Mouse (Mus musculus) CD8-positive naive resting alpha-beta T cell, adult 2 months (primary cell): ENCODE data around the gene Tulp1.
A peak's percentile ranks its signal among the peaks of the same experiment; 100 is the strongest.
"Not testable (repeated sequence)": the region's sequence is repeated elsewhere in the genome, so short reads cannot be mapped to it uniquely, and the experiment has no call there.

ENCODE experiments used
- DNase-seq, 2 experiments: peaks; one replicate each; pipeline ENCODE4 v3.0.0; 2022; ENCODE audit warnings: low read depth in 2 of 2, low spot score in 2 of 2

The Tulp1 gene

DNA sequence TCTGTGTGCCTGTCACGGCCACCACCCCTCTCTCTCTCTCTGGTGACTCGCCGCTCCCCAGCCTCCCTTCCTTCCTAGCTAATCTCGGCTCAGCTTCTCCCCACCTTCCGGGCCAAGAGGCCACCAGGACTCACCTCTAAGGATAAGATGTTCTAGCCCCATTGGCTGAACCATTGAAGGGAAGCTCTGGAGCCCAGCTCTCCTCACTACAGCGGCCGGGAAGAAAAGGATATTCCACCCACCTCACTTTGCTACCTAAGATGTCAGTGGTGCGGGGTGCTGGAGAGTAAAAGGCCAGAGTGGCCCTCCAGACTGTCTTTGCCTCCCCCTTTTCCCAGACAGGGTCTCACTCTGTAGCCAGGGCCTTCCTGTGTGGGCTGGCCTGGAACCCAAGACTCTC lies at the start of gene Tulp1:
Tulp1 (minus strand) TSS at position 101 of the 400 bp plus-strand sequence.
- DNase-seq: no peak

- no peak for DNase-seq
Observed at GRCm38 (mm10) chr17:28411381-28411960, 46.4 kb upstream of the Tulp1 start.

GRCm38 (mm10) chr17:28410731-28411130 lies 45.7 kb upstream of the Tulp1 start:
- no peak for DNase-seq

DNA sequence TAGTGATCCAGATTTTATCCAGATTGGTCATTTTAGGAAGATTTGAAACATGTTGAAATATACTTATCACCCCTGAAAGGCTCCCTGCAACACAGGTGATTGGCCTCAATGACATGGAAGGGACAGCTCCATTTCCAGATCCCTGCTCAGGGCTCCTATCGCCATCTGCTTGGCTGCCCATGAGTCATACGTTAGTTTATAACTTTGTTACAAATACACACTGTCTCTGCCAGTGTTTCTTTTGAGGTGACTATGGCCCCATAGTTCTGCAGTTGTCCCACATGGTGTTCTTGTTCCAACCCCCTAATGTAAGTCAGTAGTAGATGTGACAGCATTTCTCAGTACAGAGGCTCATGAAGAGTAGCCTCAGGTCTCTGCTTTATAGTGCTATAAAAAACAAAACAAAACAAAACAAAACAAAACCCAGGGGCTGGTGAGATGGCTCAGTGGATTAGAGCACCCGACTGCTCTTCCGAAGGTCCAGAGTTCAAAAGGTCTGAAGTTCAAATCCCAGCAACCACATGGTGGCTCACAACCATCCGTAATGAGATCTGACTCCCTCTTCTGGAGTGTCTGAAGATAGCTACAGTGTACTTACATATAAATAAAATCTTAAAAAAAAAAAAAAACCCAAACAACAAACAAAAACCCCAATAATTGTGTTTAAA lies 43.4 kb upstream of the Tulp1 start:
- DNase-seq: no peak

DNA sequence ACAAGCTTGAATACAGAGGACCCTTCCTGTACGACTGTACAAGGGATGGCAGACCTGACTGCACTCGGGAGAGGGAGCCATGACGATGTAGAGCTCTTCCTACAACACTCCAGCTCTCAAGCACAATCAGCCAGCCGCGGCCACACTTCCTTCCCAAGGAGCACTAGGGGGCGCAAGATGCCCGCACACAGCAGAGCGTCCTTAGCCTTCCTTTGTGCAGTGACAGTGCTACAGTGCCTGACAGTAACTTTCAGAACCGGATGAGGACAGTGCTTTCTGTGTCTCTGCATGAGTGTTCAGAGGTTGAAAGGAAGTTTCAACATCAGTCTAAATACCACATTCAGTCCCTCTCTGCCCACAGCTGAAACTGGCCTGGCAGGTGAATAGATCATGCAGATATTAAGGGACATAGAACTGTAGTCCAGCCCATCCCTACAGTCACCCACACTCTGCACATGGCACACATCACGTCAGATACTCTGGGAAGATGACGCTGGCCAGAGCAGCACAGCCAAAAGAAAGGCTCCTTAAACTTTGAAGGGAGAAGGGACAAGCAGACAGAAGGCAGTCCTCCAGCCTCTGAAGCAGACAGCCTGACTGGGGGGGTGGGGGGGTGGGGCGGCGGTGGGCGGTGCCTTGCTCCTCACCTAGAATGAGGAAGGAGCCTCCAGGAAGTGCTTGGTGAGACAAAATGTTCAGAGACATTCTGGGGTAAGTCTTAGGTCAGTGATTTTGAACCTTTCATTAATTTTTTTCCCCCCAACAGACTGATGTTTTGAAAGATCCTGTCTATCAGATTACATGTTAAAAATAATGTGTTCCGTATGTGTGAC lies 42.6 kb upstream of the Tulp1 start:
- DNase-seq: peak; percentile 79 to 83

DNA sequence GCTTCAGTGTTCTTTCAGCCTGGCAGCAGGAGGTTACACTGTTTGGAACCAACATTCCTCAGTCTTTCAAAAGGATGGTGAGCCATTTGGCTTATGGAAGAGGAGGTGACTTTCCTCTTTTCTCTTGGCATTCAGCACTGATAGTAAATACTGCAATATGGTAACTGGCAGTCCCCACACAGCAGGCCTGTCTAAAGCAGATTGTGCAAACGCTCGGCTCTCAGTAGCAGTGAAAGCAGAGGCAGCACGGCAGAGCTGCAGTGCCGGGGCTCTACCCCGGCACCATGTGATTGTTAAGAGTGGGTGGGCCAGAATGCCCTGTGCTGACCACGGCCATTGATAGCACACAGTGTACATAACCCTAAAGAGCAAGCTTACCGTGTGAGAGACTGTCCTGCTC lies 41.4 kb upstream of the Tulp1 start:
- no peak for DNase-seq

- not testable (repeated sequence) for DNase-seq
Observed at GRCm38 (mm10) chr17:28404745-28405144, 39.7 kb upstream of the Tulp1 start.

- DNase-seq: no peak
Observed at GRCm38 (mm10) chr17:28404301-28404700, 39.3 kb upstream of the Tulp1 start.

- no peak for DNase-seq
Observed at GRCm38 (mm10) chr17:28394994-28395393, 30.0 kb upstream of the Tulp1 start.

GRCm38 (mm10) chr17:28394051-28394765 lies 29.2 kb upstream of the Tulp1 start:
- no peak for DNase-seq

GRCm38 (mm10) chr17:28391568-28392432 lies 26.8 kb upstream of the Tulp1 start:
- DNase-seq: no peak

DNA sequence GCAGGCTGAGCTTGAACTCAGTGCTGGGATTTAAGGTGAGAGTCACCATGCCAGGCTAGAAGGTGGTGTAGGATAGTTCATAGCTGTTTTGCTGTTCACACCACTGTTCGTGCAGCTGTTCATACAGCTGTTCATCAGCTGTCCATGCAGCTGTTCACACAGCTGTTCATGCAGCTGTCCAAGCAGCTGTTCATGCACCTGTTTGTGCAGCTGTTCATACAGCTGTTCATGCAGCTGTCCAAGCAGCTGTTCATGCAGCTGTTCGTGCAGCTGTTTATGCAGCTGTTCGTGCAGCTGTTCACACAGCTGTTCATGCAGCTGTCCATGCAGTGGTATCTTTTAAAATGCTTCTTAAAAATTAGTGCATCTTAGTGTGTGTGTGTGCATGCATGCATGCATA lies 23.5 kb upstream of the Tulp1 start:
- DNase-seq: no peak

- DNase-seq: peak; percentile 79 to 80
Observed at GRCm38 (mm10) chr17:28386150-28386905, 21.3 kb upstream of the Tulp1 start.

- DNase-seq: no peak
Observed at GRCm38 (mm10) chr17:28384298-28384697, 19.3 kb upstream of the Tulp1 start.

DNA sequence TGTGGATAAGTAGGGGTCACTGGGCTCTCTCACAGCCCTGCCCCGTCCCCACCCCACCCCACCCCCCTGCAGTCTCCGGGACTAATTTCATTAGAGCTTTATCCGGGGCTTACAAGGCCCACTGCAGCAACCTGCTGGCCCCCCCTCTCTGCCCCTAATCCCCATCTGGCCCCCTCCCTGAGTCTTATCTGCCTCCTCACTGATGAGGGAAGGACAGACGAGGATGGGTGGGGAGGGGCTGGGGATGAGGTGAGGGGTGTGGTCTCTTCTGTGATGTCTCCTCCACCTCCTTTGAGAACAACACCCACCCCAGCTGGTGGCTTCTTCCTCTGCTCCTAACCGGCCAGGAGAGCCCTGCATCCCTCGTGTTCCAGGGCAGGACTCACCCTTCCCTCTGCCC lies 15.2 kb upstream of the Tulp1 start:
- no peak for DNase-seq

DNA sequence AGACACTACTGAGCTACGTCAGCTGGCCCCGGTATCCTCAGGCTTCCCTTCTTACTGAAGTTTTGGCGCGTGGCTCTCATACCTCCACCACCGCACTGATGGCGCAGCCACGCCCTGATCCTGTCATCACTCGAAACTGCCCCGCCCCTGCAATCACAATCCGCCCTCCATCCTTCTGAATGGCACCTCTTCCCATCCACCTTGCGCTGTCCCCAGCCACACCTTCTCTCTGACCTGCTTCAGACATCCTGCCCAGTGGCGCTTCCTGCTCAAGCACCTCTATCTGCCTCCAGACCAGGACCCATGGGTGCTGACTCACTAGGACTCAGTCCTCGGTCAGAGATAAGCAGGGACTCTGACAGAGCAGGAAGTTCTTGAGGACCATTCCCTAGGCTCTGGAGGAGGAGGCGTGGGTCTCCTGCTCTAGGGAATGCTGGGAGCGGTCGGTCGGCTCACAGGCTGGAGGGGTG lies 10.6 kb upstream of the Tulp1 start:
- DNase-seq: no peak

DNA sequence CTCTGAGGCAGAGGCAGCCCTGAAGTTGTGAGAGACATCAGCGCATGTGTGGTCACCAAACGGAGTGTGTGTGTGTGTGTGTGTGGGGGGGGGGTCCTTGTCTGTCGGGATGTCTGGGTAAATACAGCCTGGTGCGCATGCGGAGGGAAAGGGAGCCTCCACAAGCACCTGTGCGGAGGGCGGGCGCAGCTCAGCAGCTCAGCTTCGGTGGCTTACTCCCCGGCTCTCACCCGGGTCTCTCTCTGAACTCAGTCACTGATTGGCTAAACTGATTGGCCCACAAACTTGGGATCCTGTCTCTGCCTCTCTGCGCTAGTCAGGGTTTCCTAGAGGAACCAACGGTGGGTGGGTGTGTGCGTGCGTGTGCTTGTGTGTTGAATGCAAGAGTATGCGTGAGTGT lies 9.5 kb upstream of the Tulp1 start:
- no peak for DNase-seq

DNA sequence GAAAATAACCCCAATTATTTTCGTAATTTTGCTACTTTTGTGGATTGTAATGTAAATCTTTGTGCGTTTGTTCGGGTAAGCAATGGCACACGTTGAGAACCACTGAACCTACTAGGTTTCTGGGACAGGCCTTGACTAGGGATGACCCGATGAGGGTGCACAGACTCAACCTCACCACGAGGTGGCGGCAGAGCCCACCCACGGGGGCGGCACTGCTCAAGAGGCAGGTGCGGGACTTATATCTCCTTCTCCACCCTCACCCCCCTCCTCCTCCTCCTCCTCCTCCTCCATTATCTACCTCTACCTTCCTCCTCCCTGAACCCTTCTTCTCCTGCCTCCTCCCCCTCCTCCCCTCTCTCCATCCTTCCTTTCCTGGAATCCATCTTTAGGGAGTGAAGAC lies 8.8 kb upstream of the Tulp1 start:
- peak; percentile 44 to 57 for DNase-seq

GRCm38 (mm10) chr17:28371941-28372340 lies 6.9 kb upstream of the Tulp1 start:
- DNase-seq: no peak

GRCm38 (mm10) chr17:28371286-28371685 lies 6.3 kb upstream of the Tulp1 start:
- no peak for DNase-seq
